In genomic region chr6:39462621-39463538, GRCm38 (mm10) we compare ENCODE assay signal across 9 mouse cellular contexts. TPM values are rescaled to one million over a fixed set of nuclear protein-coding genes. Genes with fewer than 3 reads are reported as not detected.
DNase-seq lines count a peak whose midpoint lies in the region; ATAC-seq and TF ChIP-seq lines count a peak whose summit lies in the region.
"Had no signal": no experiment of that assay in that cellular context is flagged by ENCODE, and none has a peak within 500 bp of the region (broad histone marks: within the 10 kb centered on the region; RNA-seq: fewer than 3 reads in every experiment).

No protein-coding gene starts in this region.

- H3K9me3 ChIP-seq in hindbrain, embryonic 10.5 days: peaks cover 7% of the 10 kb centered on the region
- no peaks in the 10 kb centered on the region for H3K9me3 ChIP-seq in lung, postnatal 0 days (ENCODE audit: low read length)

- no peaks in the 10 kb centered on the region for H3K27me3 ChIP-seq in cerebellum, adult 2 months (ENCODE audit: control insufficient read depth, insufficient read depth, low read length)
- H3K27me3 ChIP-seq in hindbrain, embryonic 10.5 days (ENCODE audit: insufficient read depth, poor library complexity, severe bottlenecking): no peaks in the 10 kb centered on the region
- H3K27me3 ChIP-seq in lung, postnatal 0 days (replicated peaks; ENCODE audit: insufficient read depth, low read length): no peaks in the 10 kb centered on the region

- no peak overlapping the region for H3K4me3 ChIP-seq in cerebellum, adult 2 months (replicated peaks; ENCODE audit: insufficient read depth, low read depth, low read length)
- no peak overlapping the region for H3K4me3 ChIP-seq in hindbrain, embryonic 10.5 days
- no peak overlapping the region for H3K4me3 ChIP-seq in lung, postnatal 0 days (ENCODE audit: low read depth, low read length)

- H3K4me1 ChIP-seq in cerebellum, adult 2 months (ENCODE audit: control insufficient read depth, insufficient read depth, low read length): no peaks in the 10 kb centered on the region
- 0 out of 2 replicates have a peak, but pooled peaks cover 3% of the 10 kb centered on the region for H3K4me1 ChIP-seq in hindbrain, embryonic 10.5 days (replicated peaks)
- no peaks in the 10 kb centered on the region for H3K4me1 ChIP-seq in lung, postnatal 0 days (ENCODE audit: insufficient read depth, low read depth, low read length)

- peak; percentile 78 for DNase-seq in MN1 (ENCODE audit: low spot score)
- peak; percentile 72 to 81 for DNase-seq in cerebellum, adult 2 months
- peak; percentile 45 to 92 for DNase-seq in frontal cortex, adult 2 months (ENCODE audit: extremely low spot score in 1 of 2, low spot score in 1 of 2)
- peak; percentile 76 for DNase-seq in hindbrain, embryonic 10.5 days (ENCODE audit: low spot score)
- peak; percentile 47 for DNase-seq in layer of hippocampus, adult 9-10 months (ENCODE audit: low spot score)
- DNase-seq in lung, postnatal 0 days (ENCODE audit: low spot score): peak; percentile 91
- peak; percentile 46 for DNase-seq in ovary, postnatal 10 days (ENCODE audit: low spot score)
- peak; percentile 88 for DNase-seq in thymus, postnatal 0 days (ENCODE audit: low spot score)

- peaks cover 74% of the 10 kb centered on the region for H3K36me3 ChIP-seq in hindbrain, embryonic 10.5 days
- H3K36me3 ChIP-seq in lung, postnatal 0 days (ENCODE audit: insufficient read depth, low read length): no peaks in the 10 kb centered on the region

- no peak overlapping the region for H3K9ac ChIP-seq in lung, postnatal 0 days (replicated peaks; ENCODE audit: low read depth)

- no peak for TF ChIP-seq POLR2A in cerebellum, adult 2 months (IDR thresholded peaks at IDR 0.05; ENCODE audit: borderline replicate concordance, insufficient read depth, low read length)

- peak; percentile 91 for TF ChIP-seq CTCF in cerebellum, adult 2 months (IDR thresholded peaks at IDR 0.05; ENCODE audit: borderline replicate concordance, insufficient read depth, low read depth, low read length)
- peak; percentile 92 for TF ChIP-seq CTCF in lung, postnatal 0 days (IDR thresholded peaks at IDR 0.05)

- no peak for TF ChIP-seq EP300 in lung, postnatal 0 days (IDR thresholded peaks at IDR 0.05)

- WGBS in cerebellum, adult 2 months: 44% methylated on average over 16 of the region's 16 CpGs
- 53% methylated on average over 16 of the region's 16 CpGs for WGBS in hindbrain, embryonic 10.5 days
- WGBS in lung, postnatal 0 days: 48% methylated on average over 16 of the region's 16 CpGs

- no peak overlapping the region for H3K4me2 ChIP-seq in lung, postnatal 0 days (replicated peaks; ENCODE audit: low read depth, low read length)

- ATAC-seq in lung, postnatal 0 days: peak; percentile 73

- no peak overlapping the region for H3K27ac ChIP-seq in cerebellum, adult 2 months (ENCODE audit: insufficient read depth, low read length)
- no peak overlapping the region for H3K27ac ChIP-seq in hindbrain, embryonic 10.5 days
- no peak overlapping the region for H3K27ac ChIP-seq in lung, postnatal 0 days (ENCODE audit: low read length)
- H3K27ac ChIP-seq: macrophage had no signal

RNA-seq across cellular contexts. Expression of gene Mkrn1, which starts 42.6 kb away (rescaled TPM):
- 137 and 139 TPM in 2 replicates for polyA plus RNA-seq in cerebellum, adult 2 months (2012; rRNA removed)
- 102 and 108 TPM in 2 replicates for polyA plus RNA-seq in frontal cortex, adult 2 months (2012; rRNA removed)
- polyA plus RNA-seq in hindbrain, embryonic 10.5 days (2016; fragmentation: Nextera tagmentation; extraction: Ambion mirVana): 90.0 and 116 TPM in 2 replicates
- 125 and 127 TPM in 2 replicates for polyA plus RNA-seq in lung, postnatal 0 days (2015; fragmentation: Nextera tagmentation; extraction: Ambion mirVana)
- 80.3 and 91.5 TPM in 2 replicates for polyA plus RNA-seq in thymus, postnatal 0 days (2015; fragmentation: Nextera tagmentation; extraction: Ambion mirVana)
